Mouse (Mus musculus): Measurements from ENCODE around the gene Copz2. TPM values are rescaled to one million over a fixed set of nuclear protein-coding genes. Genes with fewer than 3 reads are reported as not detected.

Gene Copz2
- polyA plus RNA-seq, 1 experiment from 2014 or later = 41.2 TPM

GRCm38 (mm10) chr11:96877071-96877470 lies 27.4 kb downstream of the Copz2 start:
- Histone ChIP-seq H3K4me2 (no peak overlapping the region), H3K9ac (ENCODE audit: low read depth, low read length) (no peak overlapping the region), H3K27me3 (replicated peaks; ENCODE audit: control insufficient read depth, insufficient read depth, low read length) (peaks cover 35% of the 10 kb centered on the region), H3K9me3 (ENCODE audit: control insufficient read depth, low read length) (no peaks in the 10 kb centered on the region), H3K27ac (ENCODE audit: low read depth, low read length) (peak overlapping the region; percentile 54; the same call in 1 of the 2 replicates), H3K4me1 (replicated peaks; ENCODE audit: control insufficient read depth, insufficient read depth, low read length) (peaks cover 34% of the 10 kb centered on the region), H3K36me3 (ENCODE audit: control insufficient read depth, insufficient read depth, low read length) (no peaks in the 10 kb centered on the region), H3K4me3 (ENCODE audit: low read depth, low read length) (no peak overlapping the region)
- no peak for DNase-seq (ENCODE audit: low spot score)
- 41% methylated on average over 4 of the region's 4 CpGs for WGBS
- ATAC-seq (replicated peaks; ENCODE audit: low FRiP score) = no peak

- Histone ChIP-seq H3K4me1 (replicated peaks; ENCODE audit: control insufficient read depth, insufficient read depth, low read length) (peaks cover 29% of the 10 kb centered on the region), H3K27me3 (replicated peaks; ENCODE audit: control insufficient read depth, insufficient read depth, low read length) (peaks cover 28% of the 10 kb centered on the region), H3K9me3 (ENCODE audit: control insufficient read depth, low read length) (no peaks in the 10 kb centered on the region), H3K4me2 (no peak overlapping the region), H3K9ac (ENCODE audit: low read depth, low read length) (no peak overlapping the region), H3K36me3 (ENCODE audit: control insufficient read depth, insufficient read depth, low read length) (no peaks in the 10 kb centered on the region), H3K4me3 (ENCODE audit: low read depth, low read length) (no peak overlapping the region), H3K27ac (ENCODE audit: low read depth, low read length) (no peak overlapping the region)
- DNase-seq (ENCODE audit: low spot score) (no peak), ATAC-seq (replicated peaks; ENCODE audit: low FRiP score) (no peak)
- WGBS = 25% methylated on average over 3 of the region's 3 CpGs
These were observed 29.0 kb downstream of the Copz2 start for GRCm38 (mm10) chr11:96878715-96879114.

GRCm38 (mm10) chr11:96879359-96879758 lies 29.7 kb downstream of the Copz2 start:
- WGBS = 25% methylated on average over 7 of the region's 7 CpGs

GRCm38 (mm10) chr11:96880296-96880695 lies 30.6 kb downstream of the Copz2 start:
- peaks cover 24% of the 10 kb centered on the region for H3K4me1 ChIP-seq (replicated peaks; ENCODE audit: control insufficient read depth, insufficient read depth, low read length)
- peaks cover 20% of the 10 kb centered on the region for H3K27me3 ChIP-seq (replicated peaks; ENCODE audit: control insufficient read depth, insufficient read depth, low read length)
- no peak overlapping the region for H3K4me3 ChIP-seq (ENCODE audit: low read depth, low read length)
- ATAC-seq (replicated peaks; ENCODE audit: low FRiP score) (no peak), DNase-seq (ENCODE audit: low spot score) (no peak)
- 62% methylated on average over 9 of the region's 9 CpGs for WGBS
- H3K36me3 ChIP-seq (ENCODE audit: control insufficient read depth, insufficient read depth, low read length) = no peaks in the 10 kb centered on the region
- no peaks in the 10 kb centered on the region for H3K9me3 ChIP-seq (ENCODE audit: control insufficient read depth, low read length)
- H3K9ac ChIP-seq (ENCODE audit: low read depth, low read length) = no peak overlapping the region
- H3K27ac ChIP-seq (ENCODE audit: low read depth, low read length) = no peak overlapping the region
- H3K4me2 ChIP-seq = no peak overlapping the region

More at GRCm38 (mm10) chr11:96879359-96879758, 29.7 kb downstream of the Copz2 start:
- Histone ChIP-seq H3K9me3 (ENCODE audit: control insufficient read depth, low read length) (no peaks in the 10 kb centered on the region), H3K27me3 (replicated peaks; ENCODE audit: control insufficient read depth, insufficient read depth, low read length) (peaks cover 22% of the 10 kb centered on the region), H3K4me1 (replicated peaks; ENCODE audit: control insufficient read depth, insufficient read depth, low read length) (peaks cover 24% of the 10 kb centered on the region), H3K27ac (ENCODE audit: low read depth, low read length) (no peak overlapping the region), H3K9ac (ENCODE audit: low read depth, low read length) (no peak overlapping the region), H3K4me3 (ENCODE audit: low read depth, low read length) (no peak overlapping the region), H3K36me3 (ENCODE audit: control insufficient read depth, insufficient read depth, low read length) (no peaks in the 10 kb centered on the region), H3K4me2 (no peak overlapping the region)
- no peak for DNase-seq (ENCODE audit: low spot score)
- ATAC-seq (replicated peaks; ENCODE audit: low FRiP score) = no peak

GRCm38 (mm10) chr11:96885901-96886340 lies 36.3 kb downstream of the Copz2 start:
- H3K4me1 ChIP-seq (replicated peaks; ENCODE audit: control insufficient read depth, insufficient read depth, low read length) = peaks cover 5% of the 10 kb centered on the region; the same call in 1 of the 2 replicates
- WGBS = 60% methylated on average over 5 of the region's 5 CpGs
- no peak overlapping the region for H3K9ac ChIP-seq (ENCODE audit: low read depth, low read length)
- ATAC-seq (replicated peaks; ENCODE audit: low FRiP score) (no peak), DNase-seq (ENCODE audit: low spot score) (no peak)
- H3K27ac ChIP-seq (ENCODE audit: low read depth, low read length) = no peak overlapping the region
- no peaks in the 10 kb centered on the region for H3K36me3 ChIP-seq (ENCODE audit: control insufficient read depth, insufficient read depth, low read length)
- H3K9me3 ChIP-seq (ENCODE audit: control insufficient read depth, low read length) = no peaks in the 10 kb centered on the region
- H3K4me3 ChIP-seq (ENCODE audit: low read depth, low read length) = no peak overlapping the region
- H3K4me2 ChIP-seq = no peak overlapping the region
- no peaks in the 10 kb centered on the region for H3K27me3 ChIP-seq (replicated peaks; ENCODE audit: control insufficient read depth, insufficient read depth, low read length)

GRCm38 (mm10) chr11:96886942-96887546 lies 37.4 kb downstream of the Copz2 start:
- Histone ChIP-seq H3K4me2 (no peak overlapping the region), H3K36me3 (ENCODE audit: control insufficient read depth, insufficient read depth, low read length) (no peaks in the 10 kb centered on the region), H3K9ac (ENCODE audit: low read depth, low read length) (no peak overlapping the region), H3K27ac (ENCODE audit: low read depth, low read length) (no peak overlapping the region), H3K9me3 (ENCODE audit: control insufficient read depth, low read length) (no peaks in the 10 kb centered on the region), H3K4me3 (ENCODE audit: low read depth, low read length) (no peak overlapping the region), H3K4me1 (replicated peaks; ENCODE audit: control insufficient read depth, insufficient read depth, low read length) (peaks cover 6% of the 10 kb centered on the region), H3K27me3 (replicated peaks; ENCODE audit: control insufficient read depth, insufficient read depth, low read length) (no peaks in the 10 kb centered on the region; the same call in 1 of the 2 replicates)
- 75% methylated on average over 8 of the region's 8 CpGs for WGBS
- DNase-seq (ENCODE audit: low spot score) = no peak
- no peak for ATAC-seq (replicated peaks; ENCODE audit: low FRiP score)

GRCm38 (mm10) chr11:96891784-96892527 lies 42.3 kb downstream of the Copz2 start:
- no peak for DNase-seq (ENCODE audit: low spot score)
- Histone ChIP-seq H3K4me1 (replicated peaks; ENCODE audit: control insufficient read depth, insufficient read depth, low read length) (peaks cover 8% of the 10 kb centered on the region; the same call in 1 of the 2 replicates), H3K4me3 (ENCODE audit: low read depth, low read length) (no peak overlapping the region), H3K9me3 (ENCODE audit: control insufficient read depth, low read length) (no peaks in the 10 kb centered on the region), H3K4me2 (no peak overlapping the region), H3K27me3 (replicated peaks; ENCODE audit: control insufficient read depth, insufficient read depth, low read length) (no peaks in the 10 kb centered on the region; the same call in 1 of the 2 replicates), H3K36me3 (ENCODE audit: control insufficient read depth, insufficient read depth, low read length) (no peaks in the 10 kb centered on the region), H3K27ac (ENCODE audit: low read depth, low read length) (no peak overlapping the region), H3K9ac (ENCODE audit: low read depth, low read length) (no peak overlapping the region)
- ATAC-seq (replicated peaks; ENCODE audit: low FRiP score) = no peak
- WGBS = 56% methylated on average over 14 of the region's 14 CpGs

- 64% methylated on average over 11 of the region's 11 CpGs for WGBS
- Histone ChIP-seq H3K27me3 (replicated peaks; ENCODE audit: control insufficient read depth, insufficient read depth, low read length) (no peaks in the 10 kb centered on the region; the same call in 1 of the 2 replicates), H3K36me3 (ENCODE audit: control insufficient read depth, insufficient read depth, low read length) (no peaks in the 10 kb centered on the region), H3K9ac (ENCODE audit: low read depth, low read length) (no peak overlapping the region), H3K4me2 (no peak overlapping the region), H3K9me3 (ENCODE audit: control insufficient read depth, low read length) (no peaks in the 10 kb centered on the region), H3K4me3 (ENCODE audit: low read depth, low read length) (no peak overlapping the region), H3K4me1 (replicated peaks; ENCODE audit: control insufficient read depth, insufficient read depth, low read length) (peaks cover 8% of the 10 kb centered on the region; the same call in 1 of the 2 replicates), H3K27ac (ENCODE audit: low read depth, low read length) (no peak overlapping the region)
- no peak for DNase-seq (ENCODE audit: low spot score)
- ATAC-seq (replicated peaks; ENCODE audit: low FRiP score) = no peak
These were observed 43.7 kb downstream of the Copz2 start for GRCm38 (mm10) chr11:96893203-96893842.

Measured in liver, embryonic 11.5 days (tissue).